Mouse (Mus musculus) lung, adult 2 months (tissue): Measurements from ENCODE around the gene Spire2. TPM values are rescaled to one million over a fixed set of nuclear protein-coding genes. Genes with fewer than 3 reads are reported as not detected.

Experiments
- DNase-seq: peaks from one replicate; pipeline ENCODE4 v3.0.0; 2022
- H3K4me1 ChIP-seq: fragments of 200-500 bp; 2 replicates; pipeline ENCODE4 v1.6.1; 2011; ENCODE audit warnings: low read length; ENCODE audit not compliant: control insufficient read depth, insufficient read depth
- H3K4me3 ChIP-seq: fragments of 200-500 bp; replicated peaks from 2 replicates; pipeline ENCODE3; 2011; ENCODE audit warnings: low read depth, mild to moderate bottlenecking, control low read depth, low read length; ENCODE audit errors: extremely low read depth
- CTCF ChIP-seq: fragments of 200-500 bp; IDR thresholded peaks from 2 replicates; pipeline ENCODE4 v1.5.1; 2011; ENCODE audit warnings: mild to moderate bottlenecking, low read length, control low read depth; ENCODE audit not compliant: insufficient read depth
- POLR2A ChIP-seq: fragments of 200-500 bp; IDR thresholded peaks from 2 replicates; pipeline ENCODE4 v1.6.1; 2011; ENCODE audit warnings: low read depth, mild to moderate bottlenecking, control low read depth, low read length, borderline replicate concordance; ENCODE audit errors: extremely low read depth
- WGBS: fragments of 180-500 bp; shearing (Covaris S2); methylation state at CpG from one replicate; pipeline ENCODE4 v1.1.7; 2018; 5-methylcytosine and 5-hydroxymethylcytosine counted together
- polyA plus RNA-seq: library from polyadenylated mRNA; depleted of rRNA; stranded (reverse); fragments of >200 nt; gene quantifications from 2 replicates; pipeline ENCODE4 v1.2.3, GENCODE M21; 2012

The Spire2 gene
- polyA plus RNA-seq, 1 experiment = 5.2 TPM

DNA sequence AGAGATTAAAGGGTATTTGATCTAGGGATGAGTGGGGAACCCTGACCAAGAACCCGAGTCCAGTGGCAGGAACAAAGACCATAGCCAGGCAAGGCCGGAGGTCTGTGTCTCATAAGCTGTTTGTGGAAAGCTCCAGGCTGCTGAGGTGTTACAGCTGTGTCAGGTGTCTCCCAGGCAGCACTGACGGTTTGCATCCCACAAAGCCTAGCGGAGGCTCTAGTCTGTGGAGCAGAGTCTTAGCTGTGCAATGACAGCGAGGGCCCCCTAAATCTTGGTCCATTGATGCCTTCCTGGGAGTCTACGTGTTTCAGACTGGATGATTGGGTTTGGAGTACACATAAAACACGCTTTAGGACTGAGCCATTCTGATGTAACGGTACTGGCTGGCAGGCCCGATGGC lies 69.4 kb downstream of the Spire2 start:
- TF ChIP-seq POLR2A (no peak), CTCF (no peak)
- WGBS = 93% methylated on average over 9 of the region's 9 CpGs
- DNase-seq = no peak
- no peak overlapping the region for H3K4me3 ChIP-seq
- H3K4me1 ChIP-seq = no peaks in the 10 kb centered on the region

- no peak for TF ChIP-seq CTCF
- no peak for TF ChIP-seq POLR2A
- DNase-seq = no peak
- Histone ChIP-seq H3K4me3 (no peak overlapping the region), H3K4me1 (no peaks in the 10 kb centered on the region)
- 61% methylated on average over 9 of the region's 9 CpGs for WGBS
Observed at GRCm38 (mm10) chr8:123402730-123403326, 70.3 kb downstream of the Spire2 start.

GRCm38 (mm10) chr8:123404521-123404920 lies 72.0 kb downstream of the Spire2 start:
- TF ChIP-seq POLR2A (no peak), CTCF (no peak)

DNA sequence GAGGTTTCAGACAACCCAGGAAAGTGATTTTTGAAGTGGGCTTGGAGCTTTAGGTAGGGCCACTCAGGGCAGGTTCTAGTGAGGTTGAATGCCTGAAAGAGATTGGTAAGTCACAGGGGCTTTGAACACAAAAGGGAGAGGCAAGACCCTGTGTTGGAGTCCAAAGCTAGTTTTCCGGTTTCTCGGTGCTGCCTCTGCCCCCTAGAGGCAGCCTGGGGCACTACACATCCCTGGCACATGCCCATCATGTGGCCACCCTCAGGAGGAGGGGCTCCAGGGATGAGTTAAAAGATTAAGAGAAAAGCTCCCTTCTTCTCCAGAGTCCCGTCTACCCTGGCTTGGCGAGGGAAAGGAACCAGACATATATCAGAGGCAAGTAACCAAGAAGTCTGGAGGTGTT lies 74.3 kb downstream of the Spire2 start, which contains the start of gene Mc1r:
TSS of gene Mc1r (plus strand) at position 322 of the 400 bp plus-strand sequence.
- H3K4me3 ChIP-seq = no peak within 1 kb of the TSS
- TF ChIP-seq POLR2A = no peak
- TF ChIP-seq CTCF = peak; percentile 86
- no peaks in the 10 kb centered on the region for H3K4me1 ChIP-seq
- WGBS = 11% methylated on average over 4 of the region's 4 CpGs
- DNase-seq = peak; percentile 64

More at GRCm38 (mm10) chr8:123404521-123404920, 72.0 kb downstream of the Spire2 start:
- Histone ChIP-seq H3K4me3 (no peak overlapping the region), H3K4me1 (no peaks in the 10 kb centered on the region)
- WGBS = 41% methylated on average over 8 of the region's 8 CpGs
- DNase-seq = no peak

DNA sequence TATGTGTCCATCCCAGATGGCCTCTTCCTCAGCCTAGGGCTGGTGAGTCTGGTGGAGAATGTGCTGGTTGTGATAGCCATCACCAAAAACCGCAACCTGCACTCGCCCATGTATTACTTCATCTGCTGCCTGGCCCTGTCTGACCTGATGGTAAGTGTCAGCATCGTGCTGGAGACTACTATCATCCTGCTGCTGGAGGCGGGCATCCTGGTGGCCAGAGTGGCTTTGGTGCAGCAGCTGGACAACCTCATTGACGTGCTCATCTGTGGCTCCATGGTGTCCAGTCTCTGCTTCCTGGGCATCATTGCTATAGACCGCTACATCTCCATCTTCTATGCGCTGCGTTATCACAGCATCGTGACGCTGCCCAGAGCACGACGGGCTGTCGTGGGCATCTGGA lies 75.1 kb downstream of the Spire2 start:
- Histone ChIP-seq H3K4me1 (no peaks in the 10 kb centered on the region), H3K4me3 (no peak overlapping the region)
- no peak for DNase-seq
- WGBS = 88% methylated on average over 13 of the region's 13 CpGs
- TF ChIP-seq POLR2A (no peak), CTCF (no peak)

- TF ChIP-seq POLR2A (no peak), CTCF (no peak)
- Histone ChIP-seq H3K4me1 (no peaks in the 10 kb centered on the region), H3K4me3 (no peak overlapping the region)
- no peak for DNase-seq
- 57% methylated on average over 9 of the region's 9 CpGs for WGBS
Observed at GRCm38 (mm10) chr8:123408586-123409544, 76.4 kb downstream of the Spire2 start.

- DNase-seq = no peak
- no peak overlapping the region for H3K4me3 ChIP-seq
- TF ChIP-seq CTCF (no peak), POLR2A (no peak)
- WGBS = 59% methylated on average over 8 of the region's 8 CpGs
- no peaks in the 10 kb centered on the region for H3K4me1 ChIP-seq
Observed at GRCm38 (mm10) chr8:123410049-123410587, 77.6 kb downstream of the Spire2 start.

DNA sequence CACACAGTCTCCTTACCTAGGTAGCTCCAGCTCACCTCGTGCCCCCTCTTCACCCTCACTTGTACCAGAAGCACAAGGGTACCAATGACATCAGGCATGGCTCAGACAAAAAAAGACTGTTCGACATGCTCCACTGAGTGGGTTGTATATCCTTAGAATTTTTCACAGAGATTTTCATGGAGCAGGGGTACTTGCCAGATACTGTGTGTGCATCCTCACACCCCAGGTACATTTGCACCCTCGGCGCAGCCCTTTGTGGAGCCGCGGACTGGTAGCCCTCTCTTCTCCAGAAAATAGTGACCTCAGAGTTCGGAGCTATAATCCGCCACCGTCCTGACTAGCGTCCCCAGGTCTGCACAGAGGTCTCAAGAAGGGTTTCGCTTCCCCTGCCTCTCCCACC lies 78.3 kb downstream of the Spire2 start:
- no peak for DNase-seq
- no peak for TF ChIP-seq POLR2A
- no peak for TF ChIP-seq CTCF
- no peaks in the 10 kb centered on the region for H3K4me1 ChIP-seq
- 10% methylated on average over 11 of the region's 11 CpGs for WGBS
- H3K4me3 ChIP-seq = no peak overlapping the region

DNA sequence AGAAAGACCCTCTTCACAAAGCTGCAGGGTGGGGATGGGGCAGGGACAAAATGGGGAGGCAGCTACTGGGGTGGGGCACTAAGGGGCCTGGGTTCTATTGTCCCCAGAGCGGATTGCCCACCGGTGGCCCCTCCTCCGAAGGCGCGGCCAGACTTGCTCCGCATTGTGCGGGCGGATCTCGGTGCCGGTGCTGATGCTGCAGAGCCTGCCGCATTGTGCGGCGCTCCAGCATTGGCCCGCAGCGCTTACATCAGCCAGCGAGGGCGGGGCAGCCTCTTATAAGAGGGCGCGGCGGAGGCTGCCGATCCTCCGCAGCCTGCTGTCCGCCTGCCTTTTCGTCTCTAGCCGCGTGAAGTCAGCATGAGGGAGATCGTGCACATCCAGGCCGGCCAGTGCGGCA lies 78.7 kb downstream of the Spire2 start, which contains the start of gene Tubb3:
TSS of gene Tubb3 (plus strand) at position 179 of the 400 bp plus-strand sequence.
- Histone ChIP-seq H3K4me3 (no peak within 1 kb of the TSS), H3K4me1 (no peaks in the 10 kb centered on the region)
- no peak for DNase-seq
- under 1% methylated on average over 29 of the region's 29 CpGs for WGBS
- TF ChIP-seq CTCF (no peak), POLR2A (no peak)
